Mouse (Mus musculus): ENCODE results near the gene 2310079G19Rik.

- TF ChIP-seq CTCF (IDR thresholded peaks at IDR 0.05) (no peak), EP300 (IDR thresholded peaks at IDR 0.05) (no peak)
Measured at GRCm38 (mm10) chr16:88635142-88635541, 7.7 kb upstream of the 2310079G19Rik start.

Measured in lung, postnatal 0 days (tissue).